Mouse (Mus musculus) heart, adult 2 months (tissue): ENCODE results near the gene Zdhhc6.

ENCODE experiments used
- CTCF ChIP-seq: fragments of 200-600 bp; IDR thresholded peaks from 2 replicates; pipeline ENCODE4 v1.8.1; 2022; ENCODE audit warnings: antibody characterized with exemption, mild to moderate bottlenecking, moderate library complexity
- POLR2A ChIP-seq: fragments of 200-500 bp; IDR thresholded peaks from 2 replicates; pipeline ENCODE4 v1.6.1; 2011; ENCODE audit warnings: mild to moderate bottlenecking, low read depth, low read length, control low read depth; ENCODE audit not compliant: insufficient read depth

DNA sequence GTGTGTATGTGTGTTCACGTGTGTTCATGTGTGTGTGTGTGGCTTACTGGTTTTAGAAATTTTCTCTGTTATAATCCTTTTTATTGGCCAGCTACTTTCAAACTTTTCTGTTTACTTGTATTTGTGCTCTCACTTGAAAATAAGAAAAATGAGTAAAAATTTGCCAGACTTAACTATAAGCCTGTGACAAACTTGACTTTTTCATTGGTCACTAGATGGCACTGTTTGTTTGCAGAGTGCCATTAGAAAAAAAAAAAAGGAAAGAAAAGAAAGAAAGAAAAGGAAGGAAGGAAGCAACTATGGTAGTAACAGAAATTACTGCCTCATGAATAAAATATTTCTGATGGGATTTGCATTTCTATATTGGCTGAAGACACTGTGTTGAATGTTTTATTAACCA lies 20.0 kb upstream of the Zdhhc6 start:
- TF ChIP-seq CTCF (peak; percentile 81), POLR2A (no peak)
